Mouse (Mus musculus) adrenal gland, postnatal 10 days (tissue): ENCODE data around the gene Tuba3b. TPM values are rescaled to one million over a fixed set of nuclear protein-coding genes. Genes with fewer than 3 reads are reported as not detected.

ENCODE experiments used
- DNase-seq: peaks from one replicate; pipeline ENCODE4 v3.0.0; 2021; ENCODE audit warnings: mixed read lengths
- long read RNA-seq, 2 experiments: library from polyadenylated mRNA; stranded (forward); transcript quantifications; one replicate each; pipeline ENCODE4 v2.0.0; 2021
- total RNA-seq, 2 experiments: library from RNA; stranded (reverse); gene quantifications; 2 replicates each; pipeline ENCODE4 v1.2.3; 2021

Tuba3b gene
- total RNA-seq, result not detected
- long read RNA-seq, experiment 1, result 0 reads
- long read RNA-seq, experiment 2, result 0 reads

DNA sequence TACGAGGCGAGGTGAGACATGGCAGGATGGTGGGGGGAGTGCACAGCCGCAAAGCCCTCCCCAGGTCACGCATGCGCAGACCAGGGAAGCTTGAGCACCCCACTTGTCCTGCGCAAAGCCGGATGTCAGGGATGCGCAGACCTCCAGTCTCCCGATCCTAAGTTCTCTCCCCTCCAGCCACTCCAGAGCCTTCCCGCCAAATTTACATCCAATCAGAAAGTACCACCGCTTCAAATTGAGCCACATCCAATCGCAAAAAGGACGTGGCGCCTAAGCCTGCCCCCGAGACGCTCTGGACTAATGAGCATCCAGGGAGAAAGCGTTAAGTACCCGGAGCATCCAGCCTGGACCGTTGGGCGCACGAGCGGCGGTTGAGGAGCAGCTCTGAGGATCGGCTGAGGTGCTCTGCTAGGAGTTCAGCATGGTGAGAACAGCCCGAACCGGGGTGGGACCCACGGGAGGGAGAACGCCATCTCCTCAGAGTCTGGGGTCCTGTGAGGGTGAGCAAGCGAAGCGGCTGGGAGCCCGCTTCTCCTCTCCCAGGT lies at the start of gene Tuba3b:
Gene Tuba3b (plus strand): TSS at position 92 of the 545 bp plus-strand sequence.
- no peak for DNase-seq

DNA sequence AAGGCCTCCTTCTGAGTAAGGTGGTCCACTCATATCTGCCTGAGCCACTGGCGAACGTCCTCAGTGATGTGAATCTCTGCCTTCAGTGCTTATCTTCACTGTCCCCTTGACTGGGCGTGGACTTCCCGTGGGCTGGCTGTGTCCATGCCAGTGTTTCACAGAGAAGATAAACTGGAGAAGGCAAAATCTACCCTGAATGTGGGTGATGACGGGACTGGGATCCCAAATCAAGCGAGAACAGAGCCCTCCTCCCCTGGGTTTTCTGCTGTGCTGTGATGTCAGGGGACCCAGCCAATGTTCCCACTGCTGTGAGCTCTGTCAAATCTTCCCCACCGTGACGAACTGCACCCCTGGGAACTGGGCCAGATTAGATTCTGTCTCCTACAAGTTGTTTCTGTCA lies 48.3 kb upstream of the Tuba3b start:
- no peak for DNase-seq

DNA sequence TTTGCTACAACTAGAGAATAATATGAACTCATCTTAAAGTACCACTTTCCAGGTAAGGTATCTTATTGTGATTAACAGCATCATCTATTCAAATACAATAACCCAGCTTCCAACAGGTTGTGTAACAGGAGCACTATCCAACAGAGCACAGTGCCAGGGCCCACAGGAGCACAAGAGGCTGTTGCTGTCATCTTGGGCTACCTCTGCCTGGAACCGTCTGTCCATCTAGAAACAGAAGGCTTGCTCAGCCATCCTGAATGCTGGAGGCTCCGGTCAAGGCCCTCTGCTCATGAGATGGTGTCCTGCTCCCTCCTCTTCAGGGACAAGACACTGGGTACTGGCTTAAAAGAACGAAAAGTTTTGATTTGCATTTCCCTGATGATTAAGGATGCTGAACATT lies 47.7 kb upstream of the Tuba3b start:
- DNase-seq, result no peak

DNA sequence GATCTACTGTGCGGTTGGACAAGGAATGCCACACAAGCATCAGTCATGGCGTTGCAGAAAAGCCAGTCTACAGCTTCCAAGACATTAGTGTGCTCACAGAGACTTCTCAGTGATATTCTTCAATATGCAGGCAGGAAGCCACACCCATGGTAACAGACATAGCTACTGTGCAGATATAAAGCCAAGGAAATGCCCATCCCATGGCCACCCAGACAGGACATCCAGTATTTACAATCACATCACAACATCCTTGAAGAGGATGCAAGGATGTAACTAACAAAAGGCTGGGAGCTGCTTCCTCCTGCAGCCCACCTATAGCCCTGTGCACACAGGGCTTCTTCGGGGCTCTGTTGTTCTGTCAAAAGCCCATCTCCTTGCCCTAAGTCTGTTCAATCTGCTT lies 46.9 kb upstream of the Tuba3b start:
- DNase-seq, result no peak

DNA sequence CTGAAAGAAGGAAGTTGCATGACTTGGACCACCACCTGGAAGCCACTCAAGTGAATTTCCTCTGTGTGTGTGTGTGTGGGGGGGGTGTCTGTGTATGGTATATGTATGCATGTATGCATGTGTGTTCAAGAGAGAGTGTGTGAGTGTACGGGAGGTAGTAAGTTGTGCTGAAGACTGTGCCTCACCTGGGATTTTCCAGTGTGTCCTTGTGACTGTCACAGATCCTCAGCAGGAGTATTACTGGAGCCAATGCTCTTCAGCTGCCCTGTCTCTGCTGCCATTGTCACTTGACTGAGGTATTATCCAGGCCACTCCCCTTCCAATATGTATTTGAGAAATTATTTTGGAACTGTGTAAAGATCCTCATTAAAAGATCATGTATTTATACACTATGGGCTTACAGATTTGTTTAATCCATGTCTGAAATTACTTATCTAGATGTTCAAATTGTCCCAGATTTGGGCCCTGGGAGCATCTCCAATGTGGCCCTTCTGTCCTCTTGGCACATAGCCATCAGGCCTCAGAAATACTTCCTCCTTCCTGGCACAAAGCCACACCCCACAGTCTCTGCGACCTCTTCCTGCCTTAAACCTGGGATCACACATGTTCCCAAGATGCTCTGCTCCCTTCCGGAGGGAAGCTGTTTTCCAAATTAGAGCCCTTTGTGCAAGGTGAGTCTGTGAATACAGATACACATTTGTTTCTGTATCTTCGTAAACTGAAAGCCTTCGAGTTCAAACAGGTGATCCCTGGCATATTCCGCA lies 42.1 kb upstream of the Tuba3b start:
- no peak for DNase-seq

DNA sequence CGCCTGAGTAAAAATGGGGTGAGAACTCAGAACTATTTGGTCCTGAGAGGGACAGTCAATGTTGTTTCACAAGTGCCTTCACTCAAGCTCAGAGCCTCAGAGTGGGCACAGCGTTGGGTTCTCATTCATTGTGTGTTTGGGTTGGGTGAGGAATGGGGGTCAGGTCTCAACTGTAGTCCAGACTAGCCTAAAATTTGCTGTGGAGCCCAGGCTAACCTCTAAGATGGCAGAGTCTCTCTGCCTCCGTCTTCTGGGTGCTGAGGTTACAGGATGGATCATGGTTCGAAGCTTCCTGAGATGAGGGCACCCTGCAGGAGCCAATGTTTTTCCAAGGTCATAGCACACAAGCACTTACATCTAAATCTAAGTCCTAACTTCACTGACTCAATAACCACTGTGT lies 38.8 kb upstream of the Tuba3b start:
- no peak for DNase-seq

DNA sequence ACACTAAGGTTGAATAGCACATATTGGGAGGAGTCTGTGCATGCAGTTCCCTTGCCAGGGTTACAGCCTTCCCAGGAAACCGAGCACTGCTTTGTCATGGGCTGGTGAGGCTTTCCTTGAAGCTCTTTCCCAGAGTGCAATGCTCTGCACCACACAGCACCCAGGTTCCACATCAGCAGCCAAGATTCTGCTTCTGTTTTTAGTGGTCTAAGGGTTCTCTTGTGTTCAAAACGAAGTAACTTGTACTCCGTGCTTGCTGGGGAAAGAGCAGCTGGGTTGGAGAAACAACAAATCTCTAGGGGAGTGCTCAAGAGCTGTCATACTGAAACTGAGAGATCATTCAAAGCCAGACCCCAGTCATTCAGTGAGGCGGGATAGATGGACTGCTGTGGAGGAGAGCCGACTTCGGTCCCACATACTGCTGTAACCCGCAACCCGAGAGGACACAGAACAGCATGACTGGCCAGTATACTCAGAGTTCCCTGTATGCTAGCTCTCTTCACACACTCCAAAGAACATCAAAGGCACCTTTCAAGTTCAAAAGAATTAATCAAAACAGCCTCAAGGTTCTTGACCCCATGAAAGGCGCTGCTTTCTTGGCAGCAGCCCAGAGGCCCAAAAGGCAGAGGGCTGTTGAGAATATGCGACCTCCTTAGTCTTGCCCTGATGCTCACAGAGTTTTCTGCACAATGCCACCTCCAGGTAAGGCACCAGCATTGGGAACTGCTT lies 36.9 kb upstream of the Tuba3b start:
- peak; percentile 71 for DNase-seq

DNA sequence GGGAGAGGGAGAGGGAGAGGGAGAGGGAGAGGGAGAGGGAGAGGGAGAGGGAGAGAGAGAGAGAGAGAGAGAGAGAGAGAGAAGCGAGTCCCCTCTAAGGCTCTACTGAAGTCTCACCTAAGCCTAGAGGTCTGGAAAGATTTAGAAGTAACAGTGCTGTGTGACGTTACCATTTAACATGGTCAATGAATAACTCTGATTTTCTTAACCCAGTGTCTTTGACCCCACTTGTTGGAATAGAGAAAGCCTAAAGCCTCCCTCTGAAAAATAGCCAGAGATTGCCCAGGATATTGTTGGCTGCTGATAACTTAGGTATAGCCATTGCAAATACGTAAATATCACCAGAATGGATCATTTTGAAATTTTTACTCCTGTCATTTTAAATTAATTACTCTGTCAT lies 35.8 kb upstream of the Tuba3b start:
- DNase-seq, result no peak

DNA sequence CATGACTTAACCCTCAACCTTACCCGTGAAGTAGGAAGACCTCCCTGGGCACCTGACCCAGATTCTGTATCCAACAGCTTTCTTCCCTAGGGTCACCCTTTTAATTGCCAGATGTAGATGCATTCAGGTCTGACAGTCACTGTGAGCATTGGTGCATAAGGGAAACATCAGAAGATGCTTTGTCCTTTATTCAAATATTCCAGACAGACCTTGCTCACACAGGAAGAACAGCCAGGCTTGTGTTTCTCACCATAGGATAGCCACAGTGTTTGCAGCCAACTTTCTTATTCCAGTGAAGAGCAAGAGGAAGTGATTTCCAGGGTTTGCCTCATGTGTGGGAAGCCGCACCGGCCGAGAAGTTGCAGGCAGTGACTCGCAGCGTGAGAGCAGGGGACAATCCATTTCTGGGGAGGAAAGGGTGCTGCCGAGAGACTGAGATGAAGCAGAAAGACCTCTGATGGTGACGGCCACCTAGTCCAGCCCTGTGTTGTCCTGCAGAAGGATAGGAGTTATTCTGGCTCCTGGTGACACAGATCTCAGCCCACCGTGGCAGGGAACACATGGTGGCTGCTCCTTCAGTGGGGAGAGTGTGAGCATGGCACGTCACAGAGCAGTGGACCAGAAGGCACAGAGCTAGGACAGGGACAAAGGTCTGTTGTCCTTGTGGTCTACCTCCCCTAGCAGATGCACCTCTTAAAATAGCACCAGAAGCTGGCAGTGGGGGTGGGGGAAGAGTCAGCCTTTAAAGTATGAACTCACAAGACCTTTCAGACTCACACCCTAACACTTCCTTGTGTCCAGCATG lies 34.0 kb upstream of the Tuba3b start:
- DNase-seq, result no peak

DNA sequence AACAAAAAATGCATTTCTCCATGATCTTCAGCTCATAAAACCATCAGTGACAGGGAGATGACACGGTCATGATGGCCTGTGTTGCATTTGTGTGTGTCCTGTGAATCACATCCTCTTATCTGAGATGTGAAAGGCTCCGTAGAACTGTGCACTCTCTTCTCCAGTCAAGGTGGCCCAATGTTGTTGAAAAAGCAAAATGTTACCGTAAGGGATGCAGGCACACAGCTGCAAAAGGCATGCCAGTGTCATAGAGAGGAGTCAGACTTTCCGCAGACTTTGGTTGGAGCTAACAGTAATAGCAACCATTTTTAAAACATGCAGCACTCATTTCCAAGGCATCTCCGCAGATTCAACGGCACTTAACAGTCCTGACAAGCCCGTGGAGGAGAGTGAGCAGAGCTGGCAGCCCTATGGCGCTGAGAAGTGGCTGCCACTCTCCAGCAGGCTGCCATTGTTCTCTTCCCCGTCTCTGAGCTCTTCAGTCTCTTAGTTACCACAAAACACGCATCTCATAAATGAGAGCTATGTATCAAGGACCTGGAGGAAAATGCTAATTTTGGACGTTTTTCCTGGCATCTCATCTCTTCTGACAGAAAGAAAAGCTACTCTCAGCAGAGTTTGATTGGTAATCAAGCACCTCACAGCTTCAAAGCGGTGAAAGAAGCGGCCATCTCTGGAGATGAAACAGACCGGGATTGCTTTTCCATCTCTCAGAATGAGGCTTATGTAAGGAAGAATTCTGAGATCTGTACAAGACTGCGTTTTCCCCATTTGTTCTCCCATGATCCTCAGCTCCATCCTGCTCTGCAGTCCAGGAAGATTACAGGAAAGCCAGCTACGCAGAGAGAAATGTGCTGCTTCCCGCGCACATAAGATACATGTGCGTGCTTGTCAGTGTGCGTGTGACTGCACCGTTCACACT lies 30.2 kb upstream of the Tuba3b start:
- no peak for DNase-seq

DNA sequence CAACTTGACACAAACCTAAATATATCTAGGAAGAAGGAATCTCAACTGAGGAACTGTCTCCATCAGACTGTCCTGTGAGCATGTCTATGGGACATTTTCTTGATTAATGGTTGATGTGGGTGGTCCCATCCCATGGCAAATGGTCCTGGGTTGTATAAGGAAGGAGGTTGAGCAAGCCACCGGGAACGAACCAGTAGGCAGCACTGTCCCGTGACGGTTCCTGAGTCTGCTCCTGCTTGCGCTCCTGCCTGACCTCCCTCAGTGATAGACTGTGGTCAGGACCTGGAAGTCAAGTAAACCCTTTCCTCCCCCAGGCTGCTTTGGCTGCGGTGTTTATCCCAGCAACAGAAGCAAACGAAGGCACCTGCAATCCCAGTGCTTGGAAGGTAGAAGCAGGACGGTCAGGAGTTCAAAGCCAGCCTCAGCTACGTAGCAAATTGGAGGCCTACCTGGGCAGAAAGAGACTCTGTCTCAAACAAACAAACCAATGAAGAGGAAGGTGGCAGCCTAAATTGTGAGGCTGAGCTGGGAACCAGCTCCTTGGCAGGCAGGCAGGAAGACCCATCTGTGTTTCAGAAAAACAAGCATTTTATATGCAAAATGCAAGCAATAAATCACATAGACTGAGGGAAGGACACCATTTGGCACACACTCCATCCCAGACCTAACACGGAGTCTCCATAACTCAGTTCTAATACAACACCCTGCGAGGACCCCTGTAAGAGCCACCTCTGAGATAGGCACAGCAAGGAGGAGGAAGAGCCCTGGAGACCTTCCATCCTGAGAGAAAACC lies 24.9 kb upstream of the Tuba3b start:
- DNase-seq, result no peak

DNA sequence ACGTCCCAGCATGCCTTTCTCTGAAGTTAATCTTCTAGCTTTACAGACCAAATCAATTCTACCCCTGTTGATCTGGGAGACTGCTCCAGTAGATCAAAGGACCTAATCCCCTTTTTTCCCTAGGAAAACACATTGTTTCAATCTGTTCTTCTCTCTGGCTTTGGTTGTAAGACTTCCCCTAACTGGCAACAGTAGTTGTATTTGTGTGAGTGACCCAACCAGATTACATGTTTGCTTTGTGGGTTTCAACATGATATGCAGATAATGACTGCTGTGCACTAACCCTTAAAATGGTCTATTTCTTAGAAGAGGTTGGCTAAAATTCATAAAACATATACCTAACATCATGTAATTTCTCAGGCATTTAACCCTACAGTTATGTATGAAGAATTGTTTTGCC lies 24.0 kb upstream of the Tuba3b start:
- no peak for DNase-seq

DNA sequence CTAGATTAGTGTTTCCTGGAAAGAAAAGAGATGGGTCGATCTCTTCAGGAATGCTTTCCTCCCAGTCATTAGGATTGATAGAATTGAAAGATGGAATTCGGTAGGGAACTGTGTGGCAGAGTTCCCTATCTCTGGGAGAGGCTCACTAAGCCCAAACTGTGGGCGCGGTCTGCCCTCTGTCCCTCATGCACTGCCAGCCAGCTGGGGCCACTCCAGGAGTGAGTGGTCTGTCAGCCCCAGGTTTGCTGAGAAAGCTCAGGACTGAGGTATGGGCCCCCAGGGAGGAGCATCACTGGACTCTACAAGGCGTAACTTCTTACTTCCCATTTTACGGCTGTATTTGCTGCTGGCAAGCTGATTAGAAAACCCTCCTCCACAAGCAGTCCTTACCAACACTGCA lies 23.5 kb upstream of the Tuba3b start:
- DNase-seq, result no peak

DNA sequence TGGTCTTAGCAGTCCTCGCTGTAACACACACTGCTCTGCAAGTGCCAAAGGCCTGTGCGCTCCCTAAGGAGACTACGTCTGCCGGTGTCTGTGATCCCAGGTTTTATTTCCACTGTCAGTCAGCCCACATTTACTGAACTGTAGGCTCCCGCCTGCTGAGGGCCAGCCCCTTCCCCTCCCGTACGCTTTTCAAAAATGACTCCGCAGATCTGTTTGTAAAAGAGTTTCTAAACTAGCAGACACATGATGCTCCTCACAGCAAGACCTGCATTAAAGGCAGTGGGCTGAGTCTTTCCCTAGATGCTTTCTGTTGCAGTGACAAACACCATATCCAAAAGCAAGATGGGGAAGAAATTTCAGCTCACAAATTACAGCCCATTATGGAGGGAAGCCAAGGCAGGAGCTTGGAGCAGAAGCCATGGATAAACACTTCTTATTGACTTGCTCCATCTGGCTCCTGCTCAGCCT lies 23.0 kb upstream of the Tuba3b start:
- DNase-seq, result no peak

DNA sequence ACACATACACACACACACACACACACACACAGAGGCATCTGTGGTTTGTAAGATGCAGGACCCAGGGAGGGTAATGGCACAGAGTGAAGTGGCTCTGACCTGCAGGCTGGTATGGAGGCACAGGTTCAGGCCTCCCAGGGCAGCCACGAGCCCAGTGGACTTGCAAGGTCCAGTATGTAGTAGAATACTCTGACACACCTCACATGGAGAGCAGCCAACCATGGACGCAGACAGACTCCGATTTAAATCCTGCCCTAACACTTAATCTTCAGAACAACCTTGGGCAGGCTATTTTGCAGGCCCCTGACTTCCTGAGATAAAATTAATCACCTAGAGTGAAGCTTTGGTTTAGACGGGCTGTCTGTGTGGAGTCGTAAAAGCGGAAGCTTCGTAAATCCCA lies 21.6 kb upstream of the Tuba3b start:
- peak; percentile 69 for DNase-seq

DNA sequence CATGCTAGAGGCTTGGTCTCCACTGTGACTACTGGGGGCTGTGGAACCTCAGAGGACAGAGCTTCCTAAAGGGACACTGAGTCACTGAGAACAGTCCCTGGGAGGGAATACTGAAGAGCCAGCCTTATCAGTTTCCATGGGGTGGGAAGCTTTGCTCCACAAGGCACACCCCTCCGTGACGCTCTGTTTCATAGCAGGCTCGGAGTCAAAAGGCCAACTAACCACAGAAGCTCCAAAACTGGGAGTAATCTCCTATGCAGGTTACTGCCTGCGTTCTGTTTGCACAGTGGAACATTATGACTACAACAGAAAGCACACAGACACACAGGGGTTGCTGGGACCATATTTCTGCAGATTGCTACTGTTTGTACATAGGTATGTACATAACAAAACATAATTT lies 19.7 kb upstream of the Tuba3b start:
- DNase-seq, result no peak

DNA sequence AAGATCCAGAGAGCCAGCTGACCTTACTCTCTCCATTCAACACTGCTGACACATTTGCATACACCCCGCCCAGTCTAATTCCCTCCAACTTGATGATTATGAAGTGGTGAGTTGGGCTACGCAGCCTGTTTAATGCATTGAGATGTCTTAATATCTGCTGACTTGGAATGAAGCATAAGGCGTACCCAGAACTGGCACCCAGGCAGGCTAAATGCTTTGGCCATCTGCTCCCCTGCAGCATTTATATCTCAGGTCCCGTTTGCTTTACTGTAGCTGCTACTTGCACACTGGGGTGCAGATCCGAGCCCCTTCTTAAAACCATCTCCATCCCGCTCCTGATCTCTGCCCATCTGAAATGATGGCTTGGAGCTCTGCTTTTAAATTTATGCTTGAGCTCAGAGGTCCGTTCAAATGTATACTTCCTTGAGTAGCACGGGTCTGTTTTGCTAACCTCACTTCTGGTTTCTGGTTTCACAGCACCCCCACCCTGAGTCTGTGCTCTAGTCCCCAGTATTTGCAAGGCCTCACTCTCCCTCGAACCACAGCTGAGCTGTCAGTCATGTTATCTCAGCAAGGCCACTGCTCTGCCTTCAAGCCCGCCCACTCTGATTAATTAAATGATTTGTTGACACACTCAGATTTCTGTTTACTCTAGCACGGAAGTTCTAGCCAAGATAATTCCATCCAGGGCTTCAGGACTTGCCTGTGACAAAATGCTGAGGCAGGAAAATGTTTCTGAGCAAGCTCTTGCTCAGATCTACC lies 16.6 kb upstream of the Tuba3b start:
- DNase-seq, result no peak

DNA sequence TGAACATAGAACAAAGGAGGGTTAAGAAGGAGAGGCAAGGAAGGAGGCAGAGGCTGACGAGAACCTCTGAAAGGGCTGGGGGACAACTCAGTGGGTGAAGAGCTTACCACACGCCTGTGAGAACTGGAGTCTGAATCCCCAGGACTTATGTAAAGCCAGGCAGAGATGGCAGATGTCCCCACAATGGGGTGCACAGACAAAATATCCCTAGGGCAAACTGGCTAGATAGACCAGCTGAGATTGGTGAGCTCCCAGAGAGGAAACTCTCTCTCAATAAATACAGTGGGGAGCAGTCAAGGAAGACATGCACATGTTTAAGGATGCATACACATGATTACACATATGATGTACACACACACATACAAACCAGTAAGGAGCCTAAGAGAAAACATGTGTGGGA lies 11.4 kb upstream of the Tuba3b start:
- no peak for DNase-seq

DNA sequence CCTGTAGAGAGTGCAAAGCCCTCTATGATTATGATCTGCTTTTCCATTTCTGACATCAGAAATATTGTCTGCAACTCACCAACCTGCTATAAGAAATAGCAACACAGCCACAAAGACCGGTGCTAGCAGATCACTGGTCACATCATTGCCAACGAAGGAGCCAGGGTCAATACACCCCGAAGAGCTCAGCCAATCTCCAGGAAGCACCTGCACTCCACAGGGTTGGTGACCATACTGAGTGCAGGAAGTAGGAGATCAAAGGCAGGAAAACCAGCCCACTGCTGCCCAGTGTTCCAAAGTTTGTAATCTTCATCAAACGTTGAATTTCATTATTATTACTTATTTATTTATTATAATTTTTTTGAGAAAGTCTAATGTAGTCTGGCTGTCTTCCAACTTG lies 10.9 kb upstream of the Tuba3b start:
- DNase-seq, result no peak

DNA sequence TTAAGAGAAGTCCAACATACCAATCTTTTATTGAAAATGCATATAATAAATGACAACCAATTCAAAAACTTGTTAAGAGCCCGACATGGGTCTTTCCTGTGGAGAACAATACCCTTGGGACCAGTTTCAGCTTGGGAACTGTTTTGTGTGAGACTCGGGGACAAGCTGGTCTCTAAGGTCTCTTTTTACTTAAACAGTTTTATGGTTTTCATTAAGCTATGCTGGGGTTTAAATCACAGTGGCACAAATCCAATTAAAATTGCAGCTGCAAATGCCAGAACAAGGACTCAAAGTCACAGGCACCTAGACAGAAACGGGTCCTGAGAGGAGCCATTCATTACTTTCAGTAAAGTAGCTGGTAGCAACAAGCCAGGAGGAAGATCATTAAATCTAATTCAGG lies 10.4 kb upstream of the Tuba3b start:
- DNase-seq, result no peak
